Mouse (Mus musculus): ENCODE data around the gene Map3k7.
"Not testable (repeated sequence)": the region's sequence is repeated elsewhere in the genome, so short reads cannot be mapped to it uniquely, and the experiment has no call there.

The Map3k7 gene

DNA sequence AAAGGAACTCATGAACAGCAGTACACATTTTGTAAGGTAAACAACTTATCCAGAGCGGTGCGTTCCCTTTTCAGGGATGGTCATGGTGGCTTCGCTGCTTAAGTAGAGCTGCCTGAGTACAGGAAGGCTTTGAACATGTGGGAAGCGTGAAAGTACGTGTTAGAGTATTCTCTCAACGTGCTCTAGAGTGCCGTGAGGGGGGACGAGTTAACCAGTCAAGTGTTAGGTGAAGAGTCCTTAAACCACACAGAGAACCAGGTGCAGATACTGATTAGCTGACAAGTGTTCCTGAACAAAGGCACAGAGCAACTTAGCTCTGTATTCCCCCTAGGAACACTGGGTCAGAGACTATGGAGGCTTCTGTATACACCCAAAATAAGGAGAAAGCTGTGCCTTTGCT lies 18.0 kb downstream of the Map3k7 start:
- DNase-seq (ENCODE audit: extremely low spot score, low spot score): no peak

DNA sequence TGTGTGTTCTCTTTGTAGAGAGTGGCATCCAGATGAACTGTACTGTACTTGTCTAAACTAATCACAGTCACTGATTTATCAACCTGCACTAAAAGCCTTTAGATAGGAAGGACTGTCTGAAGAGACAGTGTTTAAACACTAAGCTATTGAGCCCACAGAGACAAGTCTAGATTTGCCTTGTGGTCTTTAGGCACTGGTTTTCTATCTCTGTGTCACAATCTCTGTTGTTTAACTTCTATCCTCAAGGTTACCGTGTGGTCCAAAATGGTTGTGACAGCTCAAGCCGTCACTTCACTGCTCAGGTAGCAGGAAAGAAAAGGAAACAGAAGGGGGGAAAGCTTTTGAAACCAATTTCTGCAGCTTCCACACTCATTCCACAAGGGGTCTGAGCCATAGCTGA lies 29.5 kb downstream of the Map3k7 start:
- no peak for DNase-seq (ENCODE audit: extremely low spot score, low spot score)

DNA sequence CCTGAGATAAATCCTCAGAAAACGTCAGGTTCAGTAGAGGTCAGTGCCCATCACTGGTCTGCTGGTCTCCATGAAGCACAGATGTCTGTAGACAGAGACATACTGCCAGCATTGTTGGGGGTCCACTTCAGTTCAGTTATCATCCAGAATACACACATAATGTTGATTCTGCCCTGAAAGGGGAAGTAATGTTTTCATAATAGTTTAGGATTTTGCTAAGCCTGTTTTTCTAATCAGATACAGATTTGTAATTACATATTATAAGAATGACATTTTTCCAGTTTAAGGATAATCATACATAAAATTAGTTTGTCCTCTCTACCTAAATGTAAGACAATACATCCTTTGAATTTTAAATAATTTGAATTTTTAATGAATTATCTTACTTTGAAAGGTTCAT lies 30.0 kb downstream of the Map3k7 start:
- no peak for DNase-seq (ENCODE audit: extremely low spot score, low spot score)

GRCm38 (mm10) chr4:32001498-32001897 lies 37.6 kb downstream of the Map3k7 start:
- no peak for DNase-seq (ENCODE audit: extremely low spot score, low spot score)

- DNase-seq (ENCODE audit: extremely low spot score, low spot score): no peak
Measured at GRCm38 (mm10) chr4:32004773-32005591, 41.1 kb downstream of the Map3k7 start.

DNA sequence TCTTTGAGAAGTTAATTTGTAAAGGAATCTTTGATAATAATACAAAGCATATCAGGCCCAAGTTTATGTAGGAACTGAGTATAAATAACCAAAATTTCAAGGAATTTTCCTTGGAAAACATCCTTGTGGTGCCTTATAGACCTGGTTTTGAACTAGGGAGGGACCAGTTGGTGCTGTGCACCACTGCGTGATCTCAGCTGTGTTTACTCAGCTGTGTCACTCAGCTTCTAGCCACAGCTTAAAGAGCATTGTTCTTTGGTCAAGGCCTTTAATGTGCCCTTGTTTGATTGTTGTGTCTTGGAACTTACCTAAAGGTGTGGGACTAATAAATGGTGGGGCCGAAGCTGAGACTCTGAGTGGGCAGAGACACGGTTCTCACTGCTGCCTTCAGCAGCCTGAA lies 43.3 kb downstream of the Map3k7 start:
- DNase-seq (ENCODE audit: extremely low spot score, low spot score): no peak

- DNase-seq (ENCODE audit: extremely low spot score, low spot score): no peak
Measured at GRCm38 (mm10) chr4:32008095-32008494, 44.2 kb downstream of the Map3k7 start.

- no peak for DNase-seq (ENCODE audit: extremely low spot score, low spot score)
Measured at GRCm38 (mm10) chr4:32010808-32011207, 46.9 kb downstream of the Map3k7 start.

GRCm38 (mm10) chr4:32011218-32011973 lies 47.5 kb downstream of the Map3k7 start:
- DNase-seq (ENCODE audit: extremely low spot score, low spot score): no peak

DNA sequence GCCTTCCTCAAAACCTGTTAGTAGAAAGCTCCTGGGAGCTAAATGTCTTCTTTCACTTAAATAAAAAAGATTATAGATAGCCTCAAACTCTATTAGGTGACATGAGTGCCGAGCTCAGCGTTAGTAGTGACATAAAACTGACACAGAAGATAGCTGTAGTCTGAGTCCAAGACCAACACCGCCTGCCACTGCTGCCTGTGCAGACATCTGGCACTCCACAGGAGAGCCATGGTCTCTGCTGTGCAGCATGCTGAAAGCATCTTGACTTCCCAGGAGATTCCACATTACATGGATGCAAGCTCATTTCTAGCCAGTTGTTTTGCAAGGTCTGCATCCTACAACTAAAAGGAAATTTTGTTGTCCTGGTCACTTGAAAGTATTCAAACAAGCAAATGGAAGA lies 57.2 kb downstream of the Map3k7 start:
- DNase-seq (ENCODE audit: extremely low spot score, low spot score): no peak

- DNase-seq (ENCODE audit: extremely low spot score, low spot score): no peak
Measured at GRCm38 (mm10) chr4:32022321-32022720, 58.4 kb downstream of the Map3k7 start.

DNA sequence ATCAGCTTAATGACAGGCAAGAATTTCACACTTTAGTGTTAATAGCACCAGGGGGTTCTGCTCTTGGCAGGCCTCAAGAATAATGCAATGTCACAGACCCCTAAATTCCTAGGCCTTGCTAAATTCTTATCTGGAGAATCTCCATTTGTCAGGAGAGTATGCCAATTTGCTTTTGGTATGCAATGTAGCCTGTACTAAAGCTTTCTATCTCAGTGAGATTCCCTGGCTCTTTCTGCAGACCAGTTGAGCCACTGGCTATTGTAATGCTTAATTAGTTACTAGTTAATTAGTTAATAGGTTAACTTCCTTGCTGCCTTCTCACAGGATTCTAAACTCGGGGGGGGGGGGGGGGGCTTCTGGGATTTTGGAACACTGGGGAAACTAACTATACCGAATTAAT lies 60.3 kb downstream of the Map3k7 start:
- not testable (repeated sequence) for DNase-seq (ENCODE audit: extremely low spot score, low spot score)

GRCm38 (mm10) chr4:32025105-32025504 lies 61.2 kb downstream of the Map3k7 start:
- no peak for DNase-seq (ENCODE audit: extremely low spot score, low spot score)

DNA sequence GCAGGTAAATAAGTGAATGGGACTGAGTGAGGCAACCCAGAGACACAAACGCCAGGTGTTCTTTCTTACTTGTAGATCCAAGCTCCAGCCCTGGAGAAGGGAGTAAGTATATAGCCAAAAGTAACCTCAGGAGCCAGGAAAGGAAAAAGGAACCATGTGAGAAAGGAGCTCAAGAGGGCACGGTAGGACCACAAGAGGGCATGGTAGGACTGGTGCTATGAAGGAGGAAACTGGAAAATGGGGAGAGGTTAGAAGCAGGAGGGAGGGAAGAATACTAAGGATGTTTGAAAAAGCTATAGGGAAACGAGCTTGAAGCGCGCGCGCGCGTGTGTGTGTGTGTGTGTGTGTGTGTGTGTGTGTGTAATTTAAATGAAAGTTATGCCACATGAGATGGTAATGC lies 63.2 kb downstream of the Map3k7 start:
- DNase-seq (ENCODE audit: extremely low spot score, low spot score): no peak

GRCm38 (mm10) chr4:32037267-32037666 lies 73.4 kb downstream of the Map3k7 start:
- DNase-seq (ENCODE audit: extremely low spot score, low spot score): no peak

DNA sequence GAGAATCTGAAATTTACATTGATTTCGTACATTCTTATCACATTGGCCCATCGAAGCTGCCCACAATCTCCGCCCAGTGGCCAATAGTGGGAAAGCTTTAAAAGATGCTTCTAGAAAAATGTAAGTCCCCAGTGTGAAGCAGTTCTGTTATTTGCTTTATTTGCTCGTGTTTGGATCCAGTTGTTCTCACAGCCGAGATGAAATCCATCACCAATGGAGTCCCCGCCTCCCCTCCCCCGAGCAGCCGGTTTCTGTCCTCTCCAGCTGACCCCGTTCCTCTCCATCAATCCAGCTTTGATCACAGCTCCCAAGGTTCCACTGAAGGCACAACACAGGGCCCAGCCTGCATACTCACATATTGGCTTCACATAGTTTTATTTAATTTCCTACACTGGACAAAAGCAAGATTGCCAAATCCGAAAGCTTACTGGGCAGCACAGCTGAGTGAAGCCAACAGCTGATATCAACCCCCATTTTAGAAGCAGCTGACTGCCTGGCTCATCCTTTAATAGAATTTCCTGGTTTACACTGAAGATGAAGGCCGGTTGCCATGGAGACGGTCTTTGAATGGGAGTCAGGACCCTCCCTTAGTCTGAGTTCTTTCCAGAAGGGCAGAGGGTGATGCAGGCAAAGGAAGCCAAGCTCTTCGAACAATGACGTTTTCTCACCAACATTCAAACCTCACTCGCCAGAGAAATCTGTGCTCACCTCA lies 78.0 kb downstream of the Map3k7 start:
- DNase-seq (ENCODE audit: extremely low spot score, low spot score): peak; percentile 72

DNA sequence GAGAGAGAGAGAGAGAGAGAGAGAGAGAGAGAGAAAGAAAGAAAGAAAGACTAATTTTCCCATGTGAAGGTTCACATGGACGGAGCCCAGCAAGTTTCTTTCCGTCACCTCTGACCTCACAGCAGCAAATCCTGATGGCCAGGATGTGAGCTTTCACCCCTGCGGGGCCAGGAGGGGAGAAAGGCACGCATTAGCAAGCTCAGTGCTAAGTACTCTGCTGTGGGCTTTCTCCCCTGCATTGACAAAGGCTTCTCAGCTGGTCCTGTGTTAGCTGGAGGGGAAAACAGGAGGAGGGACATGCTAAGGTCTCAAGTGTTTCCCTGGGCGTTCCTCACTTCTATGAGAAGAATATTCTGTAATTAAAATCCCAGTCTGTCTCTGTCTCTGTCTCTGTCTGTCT lies 81.3 kb downstream of the Map3k7 start:
- peak; percentile 38 for DNase-seq (ENCODE audit: extremely low spot score, low spot score)

DNA sequence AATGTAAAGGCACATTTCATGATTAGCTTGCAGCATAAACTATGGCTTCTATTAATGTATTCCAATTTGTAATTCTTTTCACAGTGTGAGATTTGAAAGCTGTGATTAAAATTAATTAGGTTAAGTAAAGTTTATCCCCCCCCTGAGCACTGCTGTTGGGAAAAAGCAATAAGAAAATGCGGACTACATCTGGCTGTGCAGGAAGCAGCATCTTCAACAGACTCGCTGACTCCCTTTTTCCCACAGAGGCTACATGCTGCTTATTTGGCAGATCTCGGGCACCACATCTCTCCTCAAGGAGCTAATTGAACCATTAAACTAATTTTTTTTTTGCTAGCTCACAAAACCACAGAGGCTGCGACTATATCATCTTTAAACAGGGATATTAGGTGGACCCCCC lies 85.9 kb downstream of the Map3k7 start:
- DNase-seq (ENCODE audit: extremely low spot score, low spot score): no peak

DNA sequence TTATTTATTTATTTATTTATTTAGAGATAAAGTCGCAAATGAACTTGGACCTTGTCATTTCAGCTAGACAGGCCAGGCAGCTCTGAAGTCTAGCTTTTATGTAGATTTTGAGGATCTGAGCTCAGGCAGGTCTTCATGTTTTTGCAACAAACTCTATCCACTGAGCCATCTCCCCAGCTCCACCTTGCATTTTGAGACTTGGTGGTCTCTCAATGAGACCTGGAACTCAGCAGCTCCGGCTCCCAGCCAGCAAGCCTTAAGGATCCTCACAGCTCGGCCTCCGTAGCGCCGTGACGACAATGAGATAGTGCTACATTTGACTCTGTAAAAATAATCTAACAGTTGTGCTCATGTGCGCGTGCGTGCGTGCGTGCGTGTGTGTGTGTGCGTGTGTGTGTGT lies 89.3 kb downstream of the Map3k7 start:
- DNase-seq (ENCODE audit: extremely low spot score, low spot score): no peak

DNA sequence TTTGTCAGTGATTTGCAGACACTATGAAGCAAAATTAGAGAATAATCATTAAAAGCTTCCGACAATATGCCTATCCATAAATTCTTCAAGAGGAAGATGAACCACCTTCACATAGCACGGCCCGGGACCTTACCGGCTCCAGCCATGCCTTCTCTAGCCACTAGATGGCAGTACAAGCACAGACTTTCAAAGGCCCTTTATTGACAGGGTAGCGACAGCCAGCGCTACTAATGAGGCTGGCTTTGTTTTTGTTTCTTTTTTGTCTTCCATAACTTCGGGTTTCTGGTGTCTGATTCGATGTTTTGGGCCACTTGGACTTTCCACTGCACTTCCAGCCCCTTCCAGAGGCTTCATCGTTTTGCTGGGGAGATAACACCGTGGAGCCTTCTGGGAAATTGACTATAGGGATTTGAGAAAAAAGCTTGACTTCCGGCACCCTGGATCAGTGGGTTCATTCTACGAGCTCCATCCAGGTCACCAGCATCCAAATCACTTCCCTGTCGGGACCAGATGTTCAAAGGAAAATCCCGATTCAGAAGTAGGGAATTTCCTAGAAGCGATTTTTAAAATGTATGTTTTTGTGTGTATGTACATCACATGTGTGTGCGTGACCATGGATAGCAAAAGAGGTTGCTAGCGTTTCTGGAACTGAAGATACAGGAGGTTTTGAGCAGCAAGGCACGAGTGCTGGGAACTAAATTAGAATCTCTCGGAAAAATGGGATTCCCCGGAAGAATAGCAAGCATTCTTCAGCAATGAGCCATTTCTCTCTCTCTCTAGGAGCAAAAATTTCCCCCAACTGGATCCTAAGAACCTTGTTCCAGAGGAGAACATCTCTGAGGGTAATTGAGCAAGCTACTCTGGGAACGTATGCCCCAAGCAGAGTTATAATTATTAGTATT lies 91.5 kb downstream of the Map3k7 start:
- DNase-seq (ENCODE audit: extremely low spot score, low spot score): peak; percentile 87

DNA sequence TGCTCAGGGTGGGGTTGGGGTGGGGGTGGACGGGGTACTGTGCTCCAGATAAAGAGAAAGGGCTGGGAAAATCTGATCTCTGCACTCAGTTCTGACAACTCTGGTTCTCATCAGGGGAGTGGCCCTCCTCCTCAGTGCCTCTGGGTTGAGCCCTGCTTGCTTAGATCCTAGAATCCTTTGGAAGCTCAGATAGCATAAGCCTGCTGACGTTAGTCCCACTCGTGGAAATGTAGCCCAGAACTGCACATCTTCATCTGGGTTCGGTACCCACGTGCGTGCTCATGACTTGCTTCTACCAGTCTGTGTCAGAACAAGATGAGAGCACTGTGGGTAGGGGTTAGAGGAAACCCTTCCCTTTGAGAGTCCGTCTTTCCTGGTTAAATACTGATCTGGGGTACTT lies 92.5 kb downstream of the Map3k7 start:
- DNase-seq (ENCODE audit: extremely low spot score, low spot score): no peak
